Mouse (Mus musculus) ZHBTc4 (cell line): Measurements from ENCODE around the gene Slc25a14.

ENCODE experiments used
- DNase-seq: peaks from one replicate; pipeline ENCODE4 v3.0.0-alpha.2; 2011; ENCODE audit warnings: low read depth, low spot score

Slc25a14 gene

DNA sequence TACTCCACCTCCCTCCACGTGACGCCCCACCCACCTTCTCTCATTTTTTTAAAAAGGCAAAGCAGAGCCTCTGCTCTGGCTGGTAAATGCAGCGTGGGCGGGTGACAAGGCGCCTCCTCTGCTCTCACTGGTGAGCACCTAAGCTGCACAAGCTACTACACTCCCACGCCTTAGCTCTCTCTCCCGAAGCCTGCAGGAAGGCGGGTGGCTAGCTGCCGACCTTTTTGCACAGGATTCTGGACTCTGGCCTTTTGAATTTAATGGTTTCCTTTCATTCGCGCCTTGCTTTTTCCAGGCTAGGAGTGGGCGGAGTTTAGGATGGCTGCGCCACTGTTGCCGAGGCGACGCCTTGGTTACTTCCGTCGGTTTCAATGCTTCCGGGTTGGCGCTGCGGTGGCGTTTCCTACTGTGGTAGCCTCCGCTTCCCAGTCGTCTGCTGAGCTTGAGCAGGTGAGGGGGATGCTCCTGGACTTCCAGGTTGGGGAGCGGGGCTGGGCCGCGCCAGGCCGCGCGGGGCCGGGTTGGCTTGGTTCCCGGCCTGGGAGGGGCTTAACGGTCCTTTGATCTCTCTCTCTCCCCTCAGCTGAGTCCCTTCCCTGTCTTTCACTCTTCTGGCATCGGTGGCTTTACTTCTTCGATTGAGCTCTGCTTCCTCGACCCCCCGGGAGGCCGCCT, at the start of gene Slc25a14:
TSS of gene Slc25a14 (plus strand) at position 35 of the 675 bp plus-strand sequence.
- DNase-seq, result peak; percentile 92

DNA sequence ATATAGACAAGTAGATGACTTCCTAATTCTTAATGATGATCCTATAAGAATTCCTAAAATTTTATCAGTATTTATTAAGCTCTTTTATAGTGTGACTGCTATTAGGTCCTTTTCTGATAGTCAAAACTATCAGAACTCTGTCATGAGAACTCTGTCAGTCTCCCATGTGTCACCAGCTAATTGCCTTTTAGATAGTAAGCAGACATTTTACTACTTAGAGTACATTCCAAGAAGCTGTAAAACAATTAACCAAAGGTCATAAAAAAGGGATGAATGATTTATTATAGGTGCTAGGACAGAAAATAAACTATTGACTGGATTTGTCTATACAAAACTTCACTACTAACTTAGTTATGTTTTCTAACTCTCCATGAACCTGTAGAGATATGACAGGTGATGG, 39.9 kb upstream of the Slc25a14 start:
- DNase-seq, result no peak

DNA sequence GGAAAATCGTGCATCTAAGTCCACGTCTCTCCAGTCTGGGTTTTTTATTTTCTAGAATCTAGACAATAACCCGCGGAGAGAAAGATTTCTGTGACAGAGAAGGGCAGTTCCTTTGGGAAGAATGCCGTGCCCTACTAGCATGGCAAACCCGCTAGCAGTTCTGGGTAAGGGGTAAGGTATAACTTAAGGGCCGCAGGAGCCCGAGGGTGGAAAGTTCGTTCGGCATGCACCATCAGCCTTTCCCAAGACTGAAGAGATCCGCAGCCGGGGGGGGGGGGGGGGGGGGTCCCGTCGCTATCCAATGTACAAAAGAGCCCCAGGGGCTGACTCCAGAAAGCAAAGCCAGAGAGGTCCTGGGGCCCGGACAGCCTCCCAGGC, 29.5 kb upstream of the Slc25a14 start:
- DNase-seq, result no peak

DNA sequence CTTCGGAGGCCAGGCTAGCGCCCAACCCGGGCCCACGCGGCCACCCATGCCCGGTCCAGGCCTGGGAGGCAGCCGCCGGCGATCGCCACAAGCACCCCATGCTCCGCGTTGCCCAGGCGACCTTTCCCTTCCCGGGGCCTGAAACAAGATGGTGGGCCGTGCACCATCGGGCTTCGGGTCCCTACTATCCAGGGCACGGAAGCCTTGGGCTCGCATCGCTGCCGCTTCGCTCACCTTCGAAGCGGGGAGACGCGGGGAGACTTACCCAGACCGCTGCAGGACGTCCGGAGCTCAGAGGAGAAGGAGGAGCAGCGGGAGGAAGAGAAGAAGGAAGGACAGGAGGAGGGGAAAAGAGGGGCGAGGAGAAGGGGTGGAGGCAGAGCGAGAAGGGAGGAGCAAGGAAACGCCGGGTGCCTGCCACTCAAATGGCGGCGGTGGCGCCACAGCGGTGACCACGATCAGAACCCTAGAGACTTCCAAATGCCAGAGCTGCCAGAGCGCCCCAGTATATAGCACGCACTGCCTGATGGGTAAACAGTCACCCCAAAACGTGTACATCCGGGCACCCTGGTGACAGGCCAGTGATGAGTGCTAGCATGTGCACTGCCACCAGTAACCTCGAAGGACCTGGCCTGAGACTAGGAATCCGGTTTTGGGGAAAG, 29.0 kb upstream of the Slc25a14 start, which contains the start of gene Zfp280c:
TSS of gene Zfp280c (minus strand) at position 406 of the 662 bp plus-strand sequence.
- peak; percentile 71 for DNase-seq

GRCm38 (mm10) chrX:48596053-48596452, 27.2 kb upstream of the Slc25a14 start:
- DNase-seq, result peak; percentile 83

GRCm38 (mm10) chrX:48596906-48597305, 26.3 kb upstream of the Slc25a14 start:
- no peak for DNase-seq

GRCm38 (mm10) chrX:48604872-48605271, 18.3 kb upstream of the Slc25a14 start:
- DNase-seq, result no peak

DNA sequence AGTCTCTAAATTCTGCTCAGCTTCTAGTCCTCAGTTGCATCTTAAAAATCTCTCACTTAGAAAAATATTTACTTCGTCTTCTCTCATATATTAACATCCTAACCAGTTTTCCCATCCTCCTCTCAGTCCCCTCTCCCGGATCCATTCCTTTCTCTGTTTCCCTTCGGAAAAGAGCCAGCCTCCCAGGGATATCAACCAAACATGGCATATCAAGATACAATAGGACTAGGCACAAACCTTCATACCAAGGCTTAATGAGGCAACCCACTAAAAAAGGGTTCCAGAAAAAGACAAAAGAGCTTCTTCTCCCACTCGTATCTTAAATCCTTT, 199 bp upstream of the Slc25a14 start:
- DNase-seq, result no peak

DNA sequence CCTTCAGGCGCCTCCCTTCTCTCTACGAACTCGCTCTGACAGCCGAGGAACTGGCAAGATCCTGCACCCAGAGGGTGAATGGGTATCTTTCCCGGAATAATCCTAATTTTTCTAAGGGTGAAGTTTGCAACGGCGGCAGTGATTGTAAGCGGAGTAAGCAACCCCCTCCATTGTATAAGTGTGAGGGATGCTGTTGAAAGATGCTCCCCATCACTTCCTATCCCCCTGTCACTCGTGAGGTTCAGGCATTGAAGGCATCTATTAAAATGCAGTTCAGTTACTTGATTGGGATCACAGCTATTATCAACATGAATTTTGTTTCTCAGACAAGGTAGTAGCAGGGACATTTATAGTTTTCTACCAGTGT, 824 bp downstream of the Slc25a14 start:
- DNase-seq, result no peak

DNA sequence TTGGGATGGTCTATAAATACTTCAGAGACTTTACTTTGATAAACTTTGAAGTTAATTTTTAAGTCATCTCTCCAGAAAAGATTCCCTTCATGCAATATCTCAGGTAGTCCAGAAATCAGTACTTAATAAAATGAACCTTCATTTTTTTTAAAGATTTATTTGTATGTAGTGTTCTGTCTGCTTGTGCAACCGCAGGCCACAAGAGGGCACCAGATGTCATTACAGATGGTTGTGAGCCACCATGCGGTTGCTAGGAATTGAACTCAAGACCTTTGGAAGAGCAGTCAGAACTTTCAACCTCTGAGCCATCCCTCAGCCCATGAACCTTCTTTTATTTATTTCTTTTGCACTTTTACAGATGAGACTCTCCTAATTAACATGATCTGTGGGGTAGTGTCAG, 13.8 kb downstream of the Slc25a14 start:
- DNase-seq, result peak; percentile 42

DNA sequence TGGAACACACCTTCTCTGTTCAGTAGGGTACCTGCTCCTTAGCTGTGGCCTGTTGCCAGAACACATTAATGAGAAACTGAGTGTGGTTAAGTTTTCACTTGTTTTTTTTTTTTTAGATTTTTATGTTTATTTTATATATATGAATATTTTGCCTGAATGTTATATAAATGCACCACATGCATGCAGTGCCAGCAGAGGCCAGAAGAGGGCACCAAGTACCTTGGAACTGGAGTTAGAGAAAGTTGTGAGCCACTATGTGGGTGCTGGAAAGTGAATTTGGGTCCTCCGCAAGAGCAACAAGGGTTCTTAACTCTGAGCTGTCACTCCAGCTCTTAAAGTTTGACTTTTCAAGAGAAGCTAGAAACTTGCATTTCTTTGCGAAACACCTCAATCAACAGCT, 20.9 kb downstream of the Slc25a14 start:
- DNase-seq, result peak; percentile 42

GRCm38 (mm10) chrX:48666807-48667206, 43.6 kb downstream of the Slc25a14 start:
- DNase-seq, result no peak

DNA sequence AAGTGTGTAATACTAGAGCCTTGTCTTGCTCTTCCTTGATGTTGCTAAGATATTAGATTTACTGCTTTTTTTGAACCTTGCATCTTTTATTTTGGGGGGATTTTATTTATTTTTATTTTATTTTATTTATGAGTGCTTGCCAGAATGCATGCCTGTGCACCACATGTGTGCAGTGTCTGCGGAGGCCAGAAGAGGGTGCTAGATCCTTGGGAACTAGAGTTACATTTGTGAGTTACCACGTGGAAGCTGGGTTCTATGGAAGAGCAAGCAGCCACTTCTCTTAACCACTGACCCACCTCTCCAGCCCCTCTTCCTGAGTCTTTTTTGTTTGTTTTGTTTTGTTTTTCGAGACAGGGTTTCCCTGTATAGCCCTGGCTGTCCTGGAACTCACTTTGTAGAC, 46.4 kb downstream of the Slc25a14 start:
- DNase-seq, result peak; percentile 64

DNA sequence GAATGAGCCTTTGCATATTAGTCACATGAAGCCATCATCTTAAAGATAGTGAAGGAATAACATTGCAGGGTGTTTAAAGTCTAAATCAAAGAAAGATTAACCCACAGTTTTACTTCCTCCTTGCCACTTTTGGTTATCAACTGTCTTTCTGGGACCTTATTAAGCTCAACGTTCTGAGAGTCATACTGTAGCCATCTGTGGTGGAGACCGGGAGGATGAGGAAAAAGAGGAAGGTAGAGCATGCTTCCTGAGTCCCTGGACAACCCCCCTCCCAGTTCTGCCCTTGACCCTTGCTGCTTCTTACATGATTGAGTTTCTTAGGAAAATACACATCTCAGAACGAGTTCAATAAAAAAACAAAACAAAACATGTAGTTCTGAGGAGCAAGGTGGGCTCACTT, 48.5 kb downstream of the Slc25a14 start:
- no peak for DNase-seq

DNA sequence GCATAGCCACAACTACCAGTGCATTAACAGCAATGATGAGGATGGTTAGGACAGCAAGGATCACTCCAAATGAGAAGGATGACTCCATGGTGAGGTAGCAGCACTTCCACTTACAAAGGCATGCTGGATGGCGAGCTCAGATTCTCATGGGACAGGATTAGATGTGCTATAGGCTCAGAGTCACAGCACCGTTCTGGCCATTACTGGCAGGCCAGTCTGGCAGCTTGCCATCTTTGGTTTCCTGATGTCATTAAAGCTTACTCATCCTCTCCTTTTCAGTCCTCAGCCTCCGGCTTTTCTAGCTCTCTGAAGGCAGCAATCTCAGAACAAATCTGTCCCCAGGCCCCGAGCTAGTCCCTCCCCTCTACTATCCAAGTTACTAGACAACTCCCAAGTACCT, 51.0 kb downstream of the Slc25a14 start, which contains the start of gene Gpr119:
TSS of gene Gpr119 (minus strand) at position 308 of the 400 bp plus-strand sequence.
- no peak for DNase-seq

GRCm38 (mm10) chrX:48683451-48683850, 60.2 kb downstream of the Slc25a14 start:
- peak; percentile 60 for DNase-seq

- DNase-seq, result no peak
These were observed 60.6 kb downstream of the Slc25a14 start for GRCm38 (mm10) chrX:48683857-48684256.

DNA sequence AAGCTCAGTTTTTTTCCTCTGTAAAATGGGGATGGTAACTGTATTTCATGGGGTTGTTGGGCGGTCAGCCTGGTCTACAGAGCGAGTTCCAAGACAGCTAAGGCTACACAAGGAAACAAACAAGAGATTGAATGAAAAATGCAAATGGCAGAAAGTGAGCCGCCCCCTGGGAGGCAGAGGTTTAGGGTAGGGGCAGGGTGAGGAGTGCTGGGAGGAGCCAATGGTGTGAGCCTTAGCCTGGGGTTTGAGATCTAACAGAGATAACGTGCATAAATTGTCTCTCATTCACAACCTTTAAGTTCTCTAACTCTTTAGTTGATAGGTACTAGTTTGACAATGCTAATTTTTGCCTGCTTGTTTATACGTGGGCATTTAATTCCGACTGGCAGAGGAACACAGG, 71.2 kb downstream of the Slc25a14 start:
- DNase-seq, result no peak

- DNase-seq, result peak; percentile 96
These were observed 71.7 kb downstream of the Slc25a14 start, which contains the start of gene Rbmx2 for GRCm38 (mm10) chrX:48694864-48695371. Gene Rbmx2 (plus strand): TSS chrX:48695004.

DNA sequence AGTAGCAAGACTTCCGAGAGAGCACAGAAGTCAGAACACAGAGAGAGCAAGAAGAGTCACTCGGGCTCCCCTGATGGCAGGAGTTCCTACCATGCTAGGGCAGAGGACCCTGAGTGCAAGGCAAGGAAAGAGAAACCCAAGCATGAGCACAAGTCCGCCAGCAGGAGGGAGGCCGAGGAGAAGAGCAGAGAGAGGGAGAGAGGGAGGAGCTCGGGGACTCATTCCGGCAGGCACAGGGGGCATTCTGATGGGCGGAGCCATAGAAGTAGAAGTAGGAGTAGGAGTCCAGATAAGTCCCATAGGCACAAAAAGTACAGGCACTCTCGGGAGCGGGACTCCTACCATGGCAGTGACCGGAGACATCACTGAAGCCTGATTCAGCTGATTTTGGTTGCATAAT, 86.5 kb downstream of the Slc25a14 start:
- DNase-seq, result peak; percentile 56
